Mouse (Mus musculus): ENCODE results near the gene ccdc198. TPM values are rescaled to one million over a fixed set of nuclear protein-coding genes. Genes with fewer than 3 reads are reported as not detected.
"Not testable (repeated sequence)": the region's sequence is repeated elsewhere in the genome, so short reads cannot be mapped to it uniquely, and the experiment has no call there.

ccdc198 gene
- polyA plus RNA-seq, 1 experiment from 2014 or later = 0.20 TPM

- Histone ChIP-seq H3K9me3 (no peaks in the 10 kb centered on the region), H3K4me1 (peaks cover 2% of the 10 kb centered on the region; the same call in 1 of the 2 replicates), H3K27me3 (no peaks in the 10 kb centered on the region), H3K27ac (no peak overlapping the region), H3K4me3 (replicated peaks) (no peak overlapping the region), H3K4me2 (no peak overlapping the region), H3K36me3 (replicated peaks) (no peaks in the 10 kb centered on the region), H3K9ac (no peak overlapping the region)
- no peak for ATAC-seq (ENCODE audit: low FRiP score)
- WGBS = 46% methylated on average over 9 of the region's 9 CpGs
These were observed 10.3 kb downstream of the ccdc198 start for GRCm38 (mm10) chr14:49234788-49235515.

DNA sequence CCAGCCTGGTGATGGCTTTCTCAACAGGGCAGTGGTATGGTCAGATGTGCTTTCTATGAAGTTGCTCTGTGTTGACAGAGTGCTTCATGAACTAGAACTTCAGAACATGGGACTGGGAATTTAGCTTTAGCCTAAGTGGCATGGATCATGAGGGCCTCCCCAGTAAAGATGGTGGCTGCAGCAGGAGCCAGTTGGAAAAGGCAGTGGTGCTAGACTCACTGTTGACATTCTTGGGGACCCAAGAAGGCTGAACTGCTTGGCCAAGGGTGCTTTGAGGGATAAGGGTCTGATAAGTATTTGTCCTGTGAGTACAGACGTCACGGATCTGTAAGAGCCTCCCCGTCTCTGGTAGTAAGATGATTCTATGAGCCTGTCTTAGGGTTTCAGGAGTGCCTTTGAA, 13.4 kb downstream of the ccdc198 start:
- 92% methylated on average over 3 of the region's 3 CpGs for WGBS
- no peak overlapping the region for H3K27ac ChIP-seq
- no peaks in the 10 kb centered on the region for H3K27me3 ChIP-seq
- H3K9ac ChIP-seq = no peak overlapping the region
- ATAC-seq (ENCODE audit: low FRiP score) = no peak
- H3K4me2 ChIP-seq = no peak overlapping the region
- H3K9me3 ChIP-seq = no peaks in the 10 kb centered on the region
- H3K4me3 ChIP-seq (replicated peaks) = no peak overlapping the region
- no peaks in the 10 kb centered on the region for H3K4me1 ChIP-seq
- H3K36me3 ChIP-seq (replicated peaks) = no peaks in the 10 kb centered on the region

GRCm38 (mm10) chr14:49226986-49227385, 18.3 kb downstream of the ccdc198 start:
- Histone ChIP-seq H3K4me2 (no peak overlapping the region), H3K27me3 (no peaks in the 10 kb centered on the region), H3K9ac (no peak overlapping the region), H3K9me3 (no peaks in the 10 kb centered on the region), H3K27ac (no peak overlapping the region), H3K4me1 (no peaks in the 10 kb centered on the region), H3K36me3 (replicated peaks) (no peaks in the 10 kb centered on the region), H3K4me3 (replicated peaks) (no peak overlapping the region)
- 83% methylated on average over 11 of the region's 11 CpGs for WGBS
- no peak for ATAC-seq (ENCODE audit: low FRiP score)

DNA sequence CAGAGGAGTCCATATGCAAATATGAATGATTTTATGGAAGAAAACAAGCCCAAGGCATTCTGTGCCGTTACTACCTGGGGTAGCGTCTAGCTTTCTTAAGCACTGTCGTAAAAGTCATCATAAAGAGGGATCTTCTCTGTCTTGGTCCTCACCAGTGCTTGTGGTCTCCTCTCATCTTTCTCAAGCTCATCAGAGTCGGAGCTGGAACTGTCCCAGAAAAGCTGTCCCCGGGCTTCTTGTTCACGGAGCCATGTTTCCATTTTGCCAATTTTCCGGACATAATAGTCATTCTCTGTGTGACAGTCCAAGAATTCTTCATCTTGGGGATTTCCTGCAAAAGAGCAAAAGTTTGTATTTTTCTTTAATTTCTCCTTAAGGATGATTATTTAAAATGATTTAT, 18.8 kb downstream of the ccdc198 start:
- no peaks in the 10 kb centered on the region for H3K27me3 ChIP-seq
- H3K4me1 ChIP-seq = no peaks in the 10 kb centered on the region
- H3K9ac ChIP-seq = no peak overlapping the region
- no peak overlapping the region for H3K4me2 ChIP-seq
- H3K4me3 ChIP-seq (replicated peaks) = no peak overlapping the region
- H3K9me3 ChIP-seq = no peaks in the 10 kb centered on the region
- no peak overlapping the region for H3K27ac ChIP-seq
- ATAC-seq (ENCODE audit: low FRiP score) = no peak
- 92% methylated on average over 7 of the region's 7 CpGs for WGBS
- no peaks in the 10 kb centered on the region for H3K36me3 ChIP-seq (replicated peaks)

DNA sequence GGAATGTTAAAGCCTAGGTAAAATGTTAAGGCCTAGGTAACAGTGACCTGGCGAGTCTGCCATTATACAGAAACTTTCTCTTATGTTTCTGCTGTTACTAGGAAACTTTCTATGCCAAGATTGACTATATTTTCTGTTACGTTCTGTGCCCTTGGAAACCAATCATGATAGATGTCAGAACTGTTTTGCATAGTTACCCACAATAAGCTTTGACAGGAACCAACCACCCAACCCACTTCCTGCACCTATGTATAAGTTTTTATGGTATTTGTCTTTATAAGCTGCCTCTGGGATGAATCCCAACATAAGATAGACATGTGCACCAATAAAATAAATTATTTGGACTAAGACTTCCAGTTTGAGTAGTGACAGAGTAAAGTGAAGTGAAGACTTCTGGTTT, 23.5 kb downstream of the ccdc198 start:
- no peaks in the 10 kb centered on the region for H3K27me3 ChIP-seq
- H3K4me2 ChIP-seq = no peak overlapping the region
- no peak for ATAC-seq (ENCODE audit: low FRiP score)
- H3K4me1 ChIP-seq = no peaks in the 10 kb centered on the region
- H3K27ac ChIP-seq = no peak overlapping the region
- no peak overlapping the region for H3K9ac ChIP-seq
- H3K4me3 ChIP-seq (replicated peaks) = no peak overlapping the region
- 83% methylated on average over 2 of the region's 2 CpGs for WGBS
- H3K36me3 ChIP-seq (replicated peaks) = no peaks in the 10 kb centered on the region
- H3K9me3 ChIP-seq = no peaks in the 10 kb centered on the region

DNA sequence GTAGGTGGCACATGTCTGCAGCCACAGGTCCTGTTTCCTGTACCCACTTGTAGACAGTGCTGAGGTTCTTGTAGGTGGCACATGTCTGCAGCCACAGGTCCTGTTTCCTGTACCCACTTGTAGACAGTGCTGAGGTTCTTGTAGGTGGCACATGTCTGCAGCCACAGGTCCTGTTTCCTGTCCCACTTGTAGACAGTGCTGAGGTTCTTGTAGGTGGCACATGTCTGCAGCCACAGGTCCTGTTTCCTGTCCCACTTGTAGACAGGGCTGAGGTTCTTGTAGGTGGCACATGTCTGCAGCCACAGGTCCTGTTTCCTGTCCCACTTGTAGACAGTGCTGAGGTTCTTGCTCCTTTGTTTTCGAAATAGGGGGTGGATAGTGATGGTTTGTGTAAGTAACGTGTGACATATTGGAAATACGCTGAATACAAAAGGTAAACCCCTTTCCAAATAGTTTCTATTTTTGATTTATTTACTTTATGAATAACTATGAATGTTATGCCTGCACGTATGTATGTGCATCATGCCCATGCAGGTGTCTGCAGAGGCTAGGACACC, 25.7 kb downstream of the ccdc198 start:
- not testable (repeated sequence) for H3K4me2 ChIP-seq

GRCm38 (mm10) chr14:49218677-49219076, 26.6 kb downstream of the ccdc198 start:
- Histone ChIP-seq H3K27ac (no peak overlapping the region), H3K36me3 (replicated peaks) (no peaks in the 10 kb centered on the region), H3K4me1 (no peaks in the 10 kb centered on the region), H3K4me2 (no peak overlapping the region), H3K27me3 (no peaks in the 10 kb centered on the region), H3K9ac (no peak overlapping the region), H3K9me3 (no peaks in the 10 kb centered on the region), H3K4me3 (replicated peaks) (no peak overlapping the region)
- 72% methylated on average over 7 of the region's 7 CpGs for WGBS
- ATAC-seq (ENCODE audit: low FRiP score) = no peak

More for the DNA sequence above, 25.7 kb downstream of the ccdc198 start:
- not testable (repeated sequence) for H3K9me3 ChIP-seq; ATAC-seq (ENCODE audit: low FRiP score); H3K27me3 ChIP-seq; H3K4me3 ChIP-seq (replicated peaks); H3K27ac ChIP-seq; H3K4me1 ChIP-seq; H3K9ac ChIP-seq; H3K36me3 ChIP-seq (replicated peaks)
- WGBS = 90% methylated on average over 4 of the region's 4 CpGs

- not testable (repeated sequence) for H3K27ac ChIP-seq; H3K4me2 ChIP-seq; H3K36me3 ChIP-seq (replicated peaks); H3K4me3 ChIP-seq (replicated peaks); H3K4me1 ChIP-seq; H3K9ac ChIP-seq; H3K9me3 ChIP-seq; ATAC-seq (ENCODE audit: low FRiP score); H3K27me3 ChIP-seq
- 90% methylated on average over 3 of the region's 3 CpGs for WGBS
These were observed 35.1 kb downstream of the ccdc198 start for GRCm38 (mm10) chr14:49210215-49210614.

DNA sequence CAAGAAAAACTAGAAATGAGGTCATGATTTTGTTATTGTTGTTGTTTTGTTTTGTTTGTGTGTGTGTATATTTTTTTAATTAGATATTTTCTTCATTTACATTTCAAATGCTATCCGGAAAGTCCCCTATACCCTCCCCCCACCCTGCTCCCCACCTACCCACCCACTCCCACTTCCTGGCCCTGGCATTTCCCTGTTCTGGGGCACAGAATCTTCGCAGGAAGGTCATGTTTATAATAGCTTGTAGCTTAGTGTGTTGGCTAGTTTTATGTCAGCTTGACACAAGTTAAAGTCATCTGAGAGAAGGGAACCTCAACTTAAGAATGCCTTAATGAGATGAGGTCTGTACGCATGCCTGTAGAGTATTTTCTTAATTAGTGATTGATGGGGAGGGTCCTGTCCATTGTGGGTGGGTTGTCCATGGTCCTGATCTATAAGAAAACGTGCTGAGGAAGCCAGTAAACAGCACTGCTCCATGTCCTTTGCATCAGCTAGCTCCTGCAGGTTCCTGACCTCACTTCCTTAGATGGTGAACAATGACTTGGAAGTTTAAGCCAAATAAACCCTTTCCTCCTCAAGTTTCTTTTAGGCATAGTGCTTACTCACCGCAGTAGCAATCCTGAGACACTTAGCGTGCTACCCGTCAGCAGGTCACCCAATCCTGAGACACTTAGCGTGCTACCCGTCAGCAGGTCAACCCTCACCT, 44.0 kb downstream of the ccdc198 start:
- WGBS = 77% methylated on average over 9 of the region's 9 CpGs
- H3K4me3 ChIP-seq (replicated peaks) = no peak overlapping the region
- no peaks in the 10 kb centered on the region for H3K9me3 ChIP-seq
- no peak overlapping the region for H3K27ac ChIP-seq
- no peaks in the 10 kb centered on the region for H3K4me1 ChIP-seq
- no peaks in the 10 kb centered on the region for H3K27me3 ChIP-seq
- ATAC-seq (ENCODE audit: low FRiP score) = no peak
- H3K36me3 ChIP-seq (replicated peaks) = no peaks in the 10 kb centered on the region
- H3K9ac ChIP-seq = no peak overlapping the region
- no peak overlapping the region for H3K4me2 ChIP-seq

DNA sequence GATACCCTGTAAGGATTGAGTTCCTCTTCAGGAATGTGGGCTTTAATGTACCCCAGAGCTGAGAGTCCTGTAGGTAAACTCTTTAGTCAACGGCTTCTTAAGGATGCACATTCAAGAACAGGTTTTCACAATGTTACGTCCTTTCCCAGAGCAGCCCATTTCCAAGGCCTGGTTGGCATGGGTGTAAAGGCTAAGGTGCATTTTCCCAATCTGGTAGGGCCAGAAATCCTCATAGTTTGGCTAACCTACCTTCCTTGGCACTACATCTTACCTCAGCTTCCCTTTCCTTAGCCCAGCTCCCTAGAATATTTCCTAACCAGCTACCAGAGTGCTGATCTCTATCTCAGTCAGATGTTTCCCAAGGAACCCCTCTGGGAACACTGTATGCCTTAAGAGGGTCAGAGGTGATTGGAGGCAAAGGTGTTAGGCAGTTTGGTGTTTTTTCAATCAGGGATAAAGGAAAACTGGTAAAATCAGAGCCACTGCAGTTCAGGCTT, 48.2 kb downstream of the ccdc198 start:
- Histone ChIP-seq H3K4me1 (no peaks in the 10 kb centered on the region), H3K27ac (no peak overlapping the region), H3K9ac (no peak overlapping the region), H3K27me3 (no peaks in the 10 kb centered on the region), H3K9me3 (no peaks in the 10 kb centered on the region), H3K36me3 (replicated peaks) (no peaks in the 10 kb centered on the region), H3K4me2 (no peak overlapping the region), H3K4me3 (replicated peaks) (no peak overlapping the region)
- ATAC-seq (ENCODE audit: low FRiP score) = no peak
- 84% methylated on average over 2 of the region's 2 CpGs for WGBS

- Histone ChIP-seq H3K4me1 (no peaks in the 10 kb centered on the region), H3K4me2 (no peak overlapping the region), H3K27me3 (no peaks in the 10 kb centered on the region), H3K9me3 (no peaks in the 10 kb centered on the region), H3K27ac (no peak overlapping the region), H3K36me3 (replicated peaks) (peaks cover 38% of the 10 kb centered on the region), H3K9ac (no peak overlapping the region), H3K4me3 (replicated peaks) (no peak overlapping the region)
- no peak for ATAC-seq (ENCODE audit: low FRiP score)
- WGBS = 94% methylated on average over 2 of the region's 2 CpGs
These were observed 59.0 kb downstream of the ccdc198 start for GRCm38 (mm10) chr14:49186270-49186669.

- Histone ChIP-seq H3K4me3 (replicated peaks) (no peak overlapping the region), H3K9ac (no peak overlapping the region), H3K27ac (no peak overlapping the region), H3K27me3 (no peaks in the 10 kb centered on the region), H3K36me3 (replicated peaks) (peaks cover 24% of the 10 kb centered on the region), H3K4me2 (no peak overlapping the region), H3K4me1 (peaks cover 4% of the 10 kb centered on the region), H3K9me3 (no peaks in the 10 kb centered on the region)
- no peak for ATAC-seq (ENCODE audit: low FRiP score)
- WGBS = 91% methylated on average over 3 of the region's 3 CpGs
These were observed 65.5 kb downstream of the ccdc198 start for GRCm38 (mm10) chr14:49179736-49180135.
